Mouse (Mus musculus) heart, adult 8-10 months (tissue): ENCODE results near the gene Hpf1. TPM values are rescaled to one million over a fixed set of nuclear protein-coding genes. Genes with fewer than 3 reads are reported as not detected.

ENCODE experiments used
- DNase-seq: peaks from one replicate; pipeline ENCODE4 v3.0.0; 2022; ENCODE audit warnings: low spot score
- total RNA-seq, 4 experiments: library from RNA; stranded (reverse); gene quantifications; 2 replicates each; pipeline ENCODE4 v1.2.4; 2022

The Hpf1 gene
- 10 to 100 TPM; 16.5 to 23.0 (median 18.8) TPM for total RNA-seq

DNA sequence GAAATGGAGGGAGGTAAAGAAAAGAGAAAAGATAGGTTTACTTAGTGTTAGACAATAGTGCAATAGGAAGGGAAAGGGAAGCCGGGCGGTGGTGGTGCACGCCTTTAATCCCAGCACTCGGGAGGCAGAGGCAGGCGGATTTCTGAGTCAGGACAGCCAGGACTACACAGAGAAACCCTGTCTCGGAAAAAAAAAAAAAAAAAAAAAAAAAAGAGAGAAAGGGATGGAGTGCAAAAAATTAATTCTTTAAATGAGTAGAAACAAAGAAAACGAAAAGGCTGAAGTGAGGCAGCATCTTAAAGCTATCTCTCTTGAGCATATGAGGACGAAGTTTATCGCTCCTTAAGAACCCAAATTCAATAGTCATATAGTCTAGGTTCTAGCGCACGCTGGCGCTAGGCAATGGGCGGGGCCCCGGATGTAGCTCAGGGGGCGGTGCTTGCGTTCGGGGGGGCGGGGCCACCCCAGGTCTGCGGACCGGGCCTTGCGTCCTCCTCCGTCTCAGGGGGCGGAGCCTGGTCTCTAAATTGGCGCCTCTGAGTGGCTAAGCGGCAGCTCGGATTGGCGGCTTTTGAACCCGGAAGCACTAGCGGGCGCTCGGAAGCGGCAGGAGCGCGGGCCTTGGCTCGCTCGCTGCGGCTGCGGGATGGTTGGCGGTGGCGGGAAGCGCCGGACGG is at the start of gene Hpf1:
Gene Hpf1, plus strand, starts transcription at position 576 of the 677 bp plus-strand sequence.
- DNase-seq: peak; percentile 92

DNA sequence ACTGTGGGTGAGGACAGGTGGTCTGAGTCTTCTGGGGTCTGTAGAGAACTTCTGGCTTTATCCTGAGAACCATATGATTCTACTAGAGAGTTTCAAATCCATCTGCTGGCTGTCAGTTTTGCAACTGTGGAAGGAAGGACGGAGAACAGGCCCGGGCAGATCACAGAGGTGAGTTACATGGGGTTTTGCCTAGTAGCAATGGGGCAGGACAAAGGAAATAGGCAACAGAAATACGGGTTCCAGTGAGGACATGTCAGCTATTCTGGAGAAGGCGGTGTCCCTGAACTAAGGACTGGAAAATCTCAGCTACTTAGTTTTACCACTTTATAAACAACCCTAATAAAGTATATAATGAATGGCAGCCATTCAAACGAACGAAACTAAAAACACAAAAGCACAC is 47.8 kb upstream of the Hpf1 start:
- DNase-seq: no peak

- no peak for DNase-seq
These were observed 32.7 kb upstream of the Hpf1 start for GRCm38 (mm10) chr8:60857559-60857958.

- DNase-seq: no peak
These were observed 32.1 kb upstream of the Hpf1 start for GRCm38 (mm10) chr8:60858091-60858490.

GRCm38 (mm10) chr8:60858911-60859476 is 31.2 kb upstream of the Hpf1 start:
- no peak for DNase-seq

DNA sequence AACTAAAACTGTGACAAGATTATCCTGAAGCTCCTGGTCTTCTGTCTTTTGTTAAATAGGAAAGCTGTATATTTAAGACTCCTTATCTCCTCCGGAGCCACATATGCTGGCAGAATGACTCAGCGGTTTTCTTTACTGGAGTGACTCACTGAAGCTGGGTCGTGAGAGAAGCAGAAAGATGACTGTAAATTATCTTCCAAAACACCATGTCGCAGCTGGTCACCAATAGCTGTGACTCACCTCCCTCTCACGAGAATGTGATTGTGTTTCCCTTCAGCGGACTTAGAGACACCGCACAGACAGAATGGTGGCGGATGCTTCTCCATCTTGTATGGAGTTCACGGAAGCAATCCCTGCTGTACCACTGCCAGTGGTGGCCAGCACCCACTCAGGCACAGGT is 30.6 kb upstream of the Hpf1 start:
- DNase-seq: no peak

DNA sequence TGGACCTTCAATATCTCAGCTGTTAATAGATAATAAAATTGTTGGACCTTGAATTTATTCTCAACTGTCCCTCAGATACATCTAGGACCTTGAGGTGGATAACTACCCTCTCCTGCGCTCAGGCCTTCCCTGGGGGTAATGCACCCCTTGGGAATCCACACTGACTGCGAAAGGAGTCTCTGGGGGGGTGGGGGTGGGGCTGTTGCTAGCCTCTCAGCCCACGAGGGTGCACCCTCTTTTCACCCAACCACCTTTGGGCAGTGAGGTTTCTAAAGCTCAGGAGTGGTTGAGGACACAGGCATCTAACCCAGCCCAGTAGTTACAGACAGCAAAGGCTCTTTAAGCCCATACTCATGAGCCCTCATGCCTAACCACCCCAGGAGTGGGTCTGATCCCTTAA is 29.5 kb upstream of the Hpf1 start:
- no peak for DNase-seq

DNA sequence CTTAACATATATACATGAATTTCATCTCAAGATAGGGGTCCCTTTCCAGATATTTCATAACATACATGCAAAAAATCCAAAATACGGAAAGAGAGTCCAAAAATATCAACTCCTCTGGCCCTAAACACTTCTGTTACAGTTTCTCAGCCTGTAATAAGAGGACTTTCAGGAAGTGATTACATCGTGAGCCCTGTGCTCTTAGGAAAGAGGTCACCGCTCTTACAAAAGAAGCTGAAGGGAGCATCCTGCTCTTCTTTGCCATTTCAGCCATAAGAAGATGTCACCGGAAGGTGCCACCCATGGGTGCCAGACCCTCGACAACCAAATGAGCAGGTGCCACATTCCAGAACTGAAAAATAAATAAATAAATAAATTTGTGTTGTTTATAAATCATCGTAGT is 28.4 kb upstream of the Hpf1 start:
- no peak for DNase-seq

DNA sequence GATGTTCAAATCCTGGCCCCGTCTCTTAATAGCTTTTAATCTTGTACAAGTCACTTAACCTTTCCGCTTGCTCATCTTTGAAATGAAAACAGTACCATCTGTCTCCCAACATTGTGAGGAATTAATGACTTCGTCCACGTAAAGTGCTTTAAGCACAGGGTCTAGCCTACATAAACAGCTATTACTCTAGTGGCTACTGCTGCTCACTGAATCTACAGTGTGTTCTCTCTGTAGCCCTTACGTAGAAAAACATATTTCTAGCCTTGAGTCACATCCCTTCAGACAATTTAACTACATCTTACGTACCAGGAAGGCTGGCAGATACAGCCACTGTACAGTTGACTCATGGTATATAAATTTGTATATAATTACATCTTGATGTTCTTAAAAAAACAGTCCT is 25.3 kb upstream of the Hpf1 start:
- DNase-seq: no peak

DNA sequence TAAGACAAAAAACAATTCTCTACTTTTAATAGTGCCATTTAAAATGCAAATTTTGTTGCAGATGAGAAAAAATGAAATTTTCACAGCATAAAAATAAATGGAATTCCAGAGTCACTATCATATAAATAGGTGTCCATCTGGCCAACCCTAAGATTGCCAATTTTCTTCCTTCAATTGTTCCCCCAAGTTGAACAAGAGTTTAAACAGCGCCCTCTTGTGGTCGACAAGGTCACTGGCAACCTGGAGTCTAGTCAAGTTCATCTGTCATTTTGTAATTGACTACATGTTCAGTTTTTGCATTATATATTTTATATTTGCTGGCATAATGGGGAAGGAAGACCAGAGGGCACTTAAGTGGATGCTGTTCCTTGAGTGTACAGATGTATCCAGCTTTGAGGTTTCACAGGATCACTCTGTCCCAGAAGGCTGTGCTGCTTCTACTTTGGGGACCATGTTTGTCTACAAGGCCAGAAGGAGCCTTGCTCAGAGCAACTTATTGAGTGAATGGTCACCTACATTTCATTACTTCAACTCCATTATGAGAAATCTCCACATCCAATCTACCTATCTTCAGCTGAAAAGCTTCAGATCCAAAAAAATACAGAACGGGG is 24.6 kb upstream of the Hpf1 start:
- peak; percentile 61 for DNase-seq

GRCm38 (mm10) chr8:60867468-60868115 is 22.6 kb upstream of the Hpf1 start:
- peak; percentile 58 for DNase-seq

- DNase-seq: no peak
These were observed 21.8 kb upstream of the Hpf1 start for GRCm38 (mm10) chr8:60868236-60868965.

- DNase-seq: no peak
These were observed 20.5 kb upstream of the Hpf1 start for GRCm38 (mm10) chr8:60869761-60870160.

DNA sequence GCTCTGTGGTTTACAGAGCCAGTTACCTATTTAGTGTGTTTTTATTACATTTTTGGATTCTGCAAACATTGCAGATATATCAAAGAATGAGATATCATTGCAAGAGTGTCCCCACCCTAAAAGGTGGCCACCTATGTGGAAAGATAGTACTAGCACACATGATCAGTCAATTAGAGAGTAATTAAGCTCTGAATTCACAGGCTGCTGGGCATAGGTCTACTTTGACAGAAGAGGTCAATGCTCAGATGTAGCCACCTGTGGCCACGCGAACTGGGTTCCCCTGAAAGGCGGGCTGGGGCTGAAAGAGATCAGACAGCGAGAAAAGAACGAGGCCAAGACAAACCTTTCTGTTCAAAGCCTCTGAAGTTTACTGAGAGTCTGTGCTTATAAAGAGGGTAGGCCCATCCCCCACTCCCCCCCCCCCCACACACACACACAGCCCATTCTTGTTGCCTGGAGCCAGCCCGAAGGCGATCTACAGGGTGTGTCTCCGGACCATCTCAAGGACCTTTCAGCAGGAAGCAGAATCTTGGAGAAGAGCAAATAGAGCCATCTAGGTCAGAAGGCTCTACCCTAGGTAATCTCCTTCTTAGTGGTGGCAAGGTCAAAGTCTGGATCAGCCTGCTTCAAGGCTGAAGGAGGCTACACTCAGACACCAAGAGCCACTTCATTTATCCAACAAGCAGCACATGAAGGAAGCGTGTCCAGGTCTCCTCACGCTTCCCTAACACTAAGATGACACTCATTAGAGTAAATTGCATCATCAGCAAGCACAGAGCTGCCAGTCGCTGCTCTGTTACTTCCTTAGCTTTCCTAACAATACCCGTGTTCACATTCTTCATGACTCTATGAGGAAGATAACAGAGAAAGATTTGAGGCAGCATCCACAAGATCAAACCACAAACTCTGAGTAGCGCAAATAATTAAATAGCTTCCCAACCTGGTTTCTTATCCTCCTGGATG is 19.7 kb upstream of the Hpf1 start:
- DNase-seq: no peak

DNA sequence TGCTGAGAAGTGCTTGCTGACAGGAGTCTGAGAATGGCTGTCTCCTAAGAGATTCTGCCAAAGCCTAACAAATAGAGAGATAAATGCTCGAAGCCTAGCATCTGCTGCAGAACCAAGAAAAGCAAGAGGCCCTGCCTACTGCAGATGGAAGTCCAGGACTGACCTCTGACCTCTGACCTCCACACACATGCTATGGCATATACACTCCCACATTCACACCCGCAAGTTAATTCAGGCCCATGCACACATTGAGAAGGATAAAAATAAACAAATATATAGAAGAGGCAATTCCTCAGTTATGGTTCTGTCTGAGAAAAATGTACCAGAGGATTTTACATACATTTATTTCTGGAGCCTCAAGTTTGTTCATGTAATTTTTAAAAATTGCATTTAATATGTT is 11.6 kb upstream of the Hpf1 start:
- DNase-seq: no peak

DNA sequence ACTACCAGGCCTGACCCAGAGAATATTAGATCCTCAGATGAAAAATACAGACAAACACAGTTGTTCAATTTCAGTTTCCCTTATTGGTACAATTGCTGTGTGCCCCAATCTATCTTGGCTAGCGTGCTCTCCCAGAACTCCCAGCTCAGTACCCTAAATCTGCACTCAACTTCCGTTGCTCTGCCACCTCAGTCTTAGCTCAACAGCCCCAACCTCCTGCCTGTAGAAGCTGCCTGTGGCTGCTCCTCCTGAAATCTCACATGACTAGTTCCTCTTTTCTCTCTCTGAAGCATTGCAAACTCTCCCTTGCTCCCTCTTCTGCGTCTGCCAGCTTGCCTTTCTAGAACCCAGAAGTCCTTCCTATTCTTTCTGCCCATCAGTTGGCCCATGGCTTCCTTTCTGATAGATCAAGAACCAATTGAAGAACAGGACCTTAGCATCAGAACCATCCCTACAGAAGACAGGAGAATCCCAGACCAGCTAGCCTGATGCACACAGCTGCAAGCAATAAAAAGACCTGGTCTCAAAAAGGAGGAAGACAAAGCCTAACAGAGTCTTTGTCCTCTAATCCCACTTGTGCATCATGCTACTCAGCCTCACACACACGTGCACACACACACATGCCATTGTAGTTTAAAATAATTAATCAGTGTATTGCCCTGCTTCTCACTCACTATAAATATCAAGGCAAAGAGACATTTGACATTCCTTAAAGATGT is 6.6 kb upstream of the Hpf1 start:
- no peak for DNase-seq

- no peak for DNase-seq
These were observed 3.5 kb upstream of the Hpf1 start for GRCm38 (mm10) chr8:60886736-60887135.

- DNase-seq: no peak
These were observed 931 bp upstream of the Hpf1 start for GRCm38 (mm10) chr8:60889131-60889842.

DNA sequence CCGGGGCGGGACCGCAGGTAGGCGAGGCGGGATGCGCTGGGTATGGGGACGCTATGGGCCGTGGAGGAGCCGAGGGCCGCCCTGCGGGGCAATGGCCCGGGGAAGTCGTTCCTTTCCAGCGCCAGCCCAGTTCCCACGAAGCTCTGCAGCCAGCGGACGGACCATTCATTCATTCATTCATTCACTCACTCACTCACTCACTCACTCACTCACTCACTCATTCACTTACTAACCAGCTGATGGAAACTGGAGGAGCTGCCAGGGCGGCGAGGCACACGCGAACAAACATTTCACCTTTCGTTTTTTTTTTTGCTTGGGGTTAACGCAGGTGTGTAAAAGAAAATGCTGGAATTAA is 279 bp downstream of the Hpf1 start:
- DNase-seq: no peak

DNA sequence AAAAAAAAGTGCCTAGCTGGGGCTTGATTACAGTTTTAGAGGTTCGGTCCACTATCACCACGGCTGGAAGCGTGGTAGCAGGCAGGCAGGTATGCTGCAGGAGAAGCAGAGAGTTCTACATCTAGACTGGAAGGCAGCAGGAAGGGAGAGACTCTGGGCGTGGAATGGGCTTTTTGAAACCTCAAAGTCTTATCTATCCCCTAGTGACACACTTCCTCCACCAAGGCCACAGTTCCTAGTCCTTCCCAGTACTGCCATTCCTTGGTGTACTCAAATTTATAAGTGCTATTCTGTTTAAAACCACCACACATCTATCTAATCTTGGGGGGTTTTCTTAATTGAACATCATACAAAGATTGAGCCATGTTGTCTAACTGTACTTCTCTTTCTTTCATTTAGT is 1.5 kb downstream of the Hpf1 start:
- no peak for DNase-seq
